Mouse (Mus musculus) kidney, postnatal 10 days (tissue): ENCODE results near the gene Rcan1.
A peak's percentile ranks its signal among the peaks of the same experiment; 100 is the strongest.

Experiments used
- DNase-seq: peaks from one replicate; pipeline ENCODE4 v3.0.0; 2021; ENCODE audit warnings: mixed read lengths

Gene Rcan1

GRCm38 (mm10) chr16:92397745-92398573 lies 72.7 kb downstream of the Rcan1 start:
- DNase-seq = no peak

DNA sequence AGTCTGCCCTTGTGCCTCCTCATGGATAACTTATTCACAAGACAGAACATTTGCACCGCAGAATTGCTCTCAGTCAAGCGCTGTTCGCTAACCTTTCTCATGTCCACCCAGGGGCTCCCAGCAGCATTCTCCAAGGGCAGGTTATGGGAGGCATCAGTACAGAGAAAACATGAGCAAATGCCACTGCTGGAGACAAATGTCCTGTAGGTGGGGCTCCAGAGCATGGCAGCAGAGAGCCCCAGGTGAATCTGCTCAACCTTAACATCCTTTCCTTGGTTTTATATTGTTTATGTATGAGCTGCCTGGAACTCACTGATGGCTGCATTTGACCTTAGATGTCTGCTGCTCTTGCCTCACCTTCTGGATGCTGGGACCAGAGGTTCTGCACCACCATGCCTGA lies 76.9 kb downstream of the Rcan1 start:
- DNase-seq = no peak

- no peak for DNase-seq
Observed at GRCm38 (mm10) chr16:92387692-92388091, 83.0 kb downstream of the Rcan1 start.

- peak; percentile 91 for DNase-seq
Observed at GRCm38 (mm10) chr16:92385062-92385461, 85.6 kb downstream of the Rcan1 start.

GRCm38 (mm10) chr16:92383412-92383811 lies 87.3 kb downstream of the Rcan1 start:
- no peak for DNase-seq

GRCm38 (mm10) chr16:92382508-92382907 lies 88.2 kb downstream of the Rcan1 start:
- no peak for DNase-seq

- DNase-seq = no peak
Observed at GRCm38 (mm10) chr16:92381092-92381491, 89.6 kb downstream of the Rcan1 start.

GRCm38 (mm10) chr16:92376976-92377375 lies 93.7 kb downstream of the Rcan1 start:
- DNase-seq = no peak

GRCm38 (mm10) chr16:92371623-92372022 lies 99.0 kb downstream of the Rcan1 start:
- no peak for DNase-seq

DNA sequence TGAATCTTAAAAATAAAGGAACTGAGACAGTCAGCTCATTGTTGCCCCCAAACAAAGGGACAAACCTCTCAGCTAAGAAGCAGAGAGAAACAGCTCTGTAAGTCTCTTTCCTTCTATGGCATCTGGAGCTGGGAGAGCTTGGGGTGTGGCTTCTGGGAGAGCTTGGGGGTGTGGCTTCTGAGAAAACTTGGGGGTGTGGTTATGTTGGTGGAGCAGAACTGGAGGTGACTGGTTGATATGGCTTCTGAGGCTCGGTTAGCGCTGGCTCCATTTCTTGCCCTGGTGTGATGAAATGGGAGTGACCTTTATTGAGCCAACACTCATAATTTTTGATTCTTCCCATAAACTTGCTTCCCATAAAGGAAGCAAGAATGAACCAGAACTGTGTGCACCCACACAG lies 101.4 kb downstream of the Rcan1 start:
- peak; percentile 48 for DNase-seq

DNA sequence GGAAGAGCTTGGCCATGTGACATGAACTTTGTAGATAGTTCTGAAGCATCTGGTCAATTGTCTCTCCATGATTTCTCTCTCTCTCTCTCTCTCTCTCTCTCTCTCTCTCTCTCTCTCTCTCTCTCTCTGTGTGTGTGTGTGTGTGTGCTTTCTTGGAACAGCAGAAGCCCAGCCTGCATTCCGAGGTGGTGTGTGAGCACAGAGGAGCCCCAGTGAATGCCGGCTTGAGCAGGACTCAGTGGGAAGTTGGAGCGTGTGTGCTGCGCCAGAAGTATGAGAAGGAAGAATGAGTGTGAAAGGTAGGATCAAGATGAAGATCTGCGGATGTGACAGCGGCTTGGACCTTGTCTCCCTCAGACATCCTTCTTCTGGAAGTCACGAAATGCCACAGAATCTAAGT lies 105.2 kb downstream of the Rcan1 start:
- DNase-seq = no peak

DNA sequence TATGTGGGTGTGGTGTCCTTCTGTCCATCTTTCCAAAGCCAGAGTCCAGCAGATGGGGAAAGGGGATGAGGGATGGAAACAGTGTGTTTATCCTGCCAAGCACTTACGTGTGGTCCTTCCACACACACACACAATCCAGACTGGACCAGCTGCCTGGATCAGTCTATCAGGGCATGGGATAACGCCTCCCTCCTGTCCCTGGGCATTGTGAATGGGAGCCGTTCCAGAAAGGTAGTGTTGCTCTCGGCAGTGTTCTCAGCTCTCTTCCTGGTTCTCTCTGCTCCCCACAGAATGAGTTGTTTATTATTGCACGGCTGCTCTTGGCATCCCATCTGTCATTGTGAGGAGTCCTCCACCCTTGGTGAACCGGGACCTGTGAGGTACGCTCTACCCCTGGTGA lies 110.0 kb downstream of the Rcan1 start:
- no peak for DNase-seq

GRCm38 (mm10) chr16:92359229-92359628 lies 111.4 kb downstream of the Rcan1 start, which contains the start of gene Kcne1:
Gene Kcne1 (minus strand): TSS chr16:92359468.
- peak; percentile 24 for DNase-seq

GRCm38 (mm10) chr16:92358734-92359133 lies 111.9 kb downstream of the Rcan1 start:
- DNase-seq = peak; percentile 34

- no peak for DNase-seq
Observed at GRCm38 (mm10) chr16:92357566-92357965, 113.1 kb downstream of the Rcan1 start.

- DNase-seq = no peak
Observed at GRCm38 (mm10) chr16:92357023-92357422, 113.6 kb downstream of the Rcan1 start.

GRCm38 (mm10) chr16:92355982-92356381 lies 114.7 kb downstream of the Rcan1 start:
- DNase-seq = no peak

- no peak for DNase-seq
Observed at GRCm38 (mm10) chr16:92355366-92355765, 115.3 kb downstream of the Rcan1 start.

DNA sequence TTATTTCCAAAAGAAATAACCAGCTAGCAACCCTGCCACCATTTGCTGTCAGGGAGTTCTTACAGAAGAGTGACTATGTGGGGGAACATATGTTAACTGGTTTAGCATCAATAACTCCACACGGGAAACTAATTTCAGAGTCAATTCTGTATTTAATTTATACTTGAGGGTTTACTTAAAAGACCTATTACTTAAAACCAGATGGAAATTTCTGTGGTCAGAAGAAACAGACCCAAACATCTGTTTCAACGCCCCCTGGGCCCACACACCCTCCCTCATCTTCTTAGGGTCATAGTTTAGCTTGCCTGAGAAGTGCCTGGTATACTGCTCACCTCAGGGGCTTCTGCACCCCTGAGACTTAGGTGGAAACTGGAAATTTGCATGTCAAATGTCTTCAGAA lies 116.8 kb downstream of the Rcan1 start:
- no peak for DNase-seq

DNA sequence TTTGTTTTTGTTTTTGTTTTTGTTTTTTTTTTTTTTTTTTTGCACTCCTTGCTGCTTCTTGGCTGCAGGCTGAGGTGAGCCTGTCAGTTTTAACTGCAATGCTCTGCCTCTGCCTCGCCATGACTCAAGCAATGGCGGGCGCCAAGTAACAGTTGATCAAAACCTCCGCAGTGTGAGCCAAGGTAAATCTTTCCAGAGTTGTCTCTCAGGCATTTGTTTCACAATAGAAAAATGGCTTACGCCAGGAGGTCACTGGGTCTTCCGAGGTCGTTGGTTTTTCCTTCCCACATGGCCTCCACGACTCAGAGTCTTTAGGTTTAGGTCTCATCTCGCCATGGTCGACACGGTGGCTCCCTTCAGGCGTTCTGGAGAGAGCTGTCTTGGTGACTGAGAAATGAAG lies 117.4 kb downstream of the Rcan1 start:
- DNase-seq = no peak

DNA sequence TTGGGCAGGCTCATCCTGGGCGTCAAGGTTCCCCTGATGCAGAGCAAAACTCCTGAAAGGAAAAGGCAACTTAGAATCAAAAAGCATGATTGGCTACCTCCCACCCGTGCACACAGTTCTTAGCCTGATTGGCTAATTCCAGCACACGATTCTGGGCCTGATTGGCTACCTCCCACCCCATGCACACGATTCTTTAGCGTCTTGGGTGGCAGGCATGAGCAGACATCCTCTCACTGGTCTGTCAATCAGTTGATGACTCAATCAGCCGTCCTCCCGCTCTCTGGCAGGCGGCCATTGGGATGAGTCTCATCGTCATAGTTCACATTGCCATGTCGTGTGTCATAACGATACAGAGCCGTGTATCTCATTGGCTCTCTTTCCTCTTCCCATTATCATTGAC lies 121.7 kb downstream of the Rcan1 start:
- DNase-seq = peak; percentile 26

GRCm38 (mm10) chr16:92346297-92346916 lies 124.3 kb downstream of the Rcan1 start:
- DNase-seq = peak; percentile 23

DNA sequence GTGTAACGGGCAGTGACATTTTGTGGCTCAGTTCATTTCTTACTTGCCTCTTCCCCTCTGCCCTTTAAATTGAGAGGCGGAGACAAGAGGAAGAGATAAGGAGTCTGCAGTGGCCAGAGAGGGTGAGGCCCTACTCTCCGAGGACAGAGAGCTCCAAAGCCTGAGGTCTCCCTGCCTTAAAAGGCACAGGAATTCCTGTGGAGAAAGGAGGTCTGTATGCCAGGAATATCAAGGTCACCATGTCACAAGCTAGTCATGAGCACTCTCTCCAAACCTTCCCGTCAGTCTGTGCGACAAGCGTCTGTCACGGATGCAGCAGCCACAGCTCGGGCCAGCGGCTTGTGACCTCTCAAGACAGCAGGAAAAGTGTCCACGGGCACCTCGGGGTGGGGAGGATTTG lies 125.5 kb downstream of the Rcan1 start:
- peak; percentile 27 for DNase-seq
